Mouse (Mus musculus) thymus, adult 2 months (tissue): Measurements from ENCODE around the gene Mtfmt.

Source experiments
- CTCF ChIP-seq: fragments of 200-500 bp; IDR thresholded peaks from 2 replicates; pipeline ENCODE4 v1.5.1; 2012; ENCODE audit warnings: mild to moderate bottlenecking, control low read depth, low read length, moderate library complexity, borderline replicate concordance; ENCODE audit not compliant: control insufficient read depth, poor library complexity, insufficient read depth; ENCODE audit errors: extremely low read depth
- POLR2A ChIP-seq: fragments of 200-500 bp; IDR thresholded peaks from 2 replicates; pipeline ENCODE4 v1.6.1; 2012; ENCODE audit warnings: mild to moderate bottlenecking, low read length, control low read depth, moderate library complexity; ENCODE audit not compliant: control insufficient read depth, poor library complexity, insufficient read depth; ENCODE audit errors: extremely low read depth

DNA sequence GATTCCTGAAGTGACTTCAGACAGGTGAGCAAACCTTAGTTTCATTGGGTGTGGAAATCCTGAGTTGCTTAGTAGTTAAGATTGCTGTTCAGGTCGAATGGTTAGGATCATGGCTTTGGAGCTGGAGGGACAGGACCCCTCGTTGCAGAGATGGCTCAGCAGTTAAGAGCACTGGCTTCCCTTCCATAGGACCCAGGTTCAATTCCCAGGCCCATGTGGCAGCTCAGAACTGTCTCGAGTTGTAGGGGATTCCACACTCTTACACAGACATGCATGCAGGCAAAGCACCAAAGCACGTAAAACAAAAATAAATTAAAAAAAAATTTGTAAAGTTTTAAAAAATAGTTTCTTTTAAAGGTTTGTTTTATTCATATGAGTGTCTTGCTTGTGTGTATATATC lies 371 bp upstream of the Mtfmt start:
- TF ChIP-seq CTCF = no peak
- no peak for TF ChIP-seq POLR2A
